Mouse (Mus musculus): ENCODE data around the gene Astn2. TPM values are rescaled to one million over a fixed set of nuclear protein-coding genes. Genes with fewer than 3 reads are reported as not detected.

Gene Astn2
- polyA plus RNA-seq, 1 experiment from 2014 or later: 1.1 TPM

DNA sequence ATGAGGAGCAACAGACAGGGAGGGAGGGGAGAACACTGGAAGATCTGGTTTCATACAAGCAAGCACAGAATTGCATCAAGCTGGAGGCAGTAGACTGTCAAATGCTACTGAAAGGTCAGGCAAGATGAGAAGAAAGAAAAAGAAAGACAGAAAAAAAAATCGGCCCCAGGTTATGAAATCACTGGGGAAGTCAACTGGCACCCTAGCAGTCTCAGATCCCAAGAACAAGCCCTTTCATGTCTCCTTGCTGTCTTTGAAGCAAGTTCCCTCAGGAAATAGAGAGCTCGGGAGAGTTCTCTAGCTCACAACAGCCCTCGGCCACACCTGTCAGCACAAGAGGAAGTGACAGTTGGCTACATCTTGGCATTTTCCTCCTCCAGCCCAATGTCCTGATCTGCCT, 766.2 kb downstream of the Astn2 start:
- no peak for ATAC-seq (ENCODE audit: insufficient number of reproducible peaks, insufficient read depth, low FRiP score, low TSS enrichment, low read depth)
- H3K36me3 ChIP-seq: no peaks in the 10 kb centered on the region
- 40% methylated on average over 3 of the region's 3 CpGs for WGBS
- H3K27ac ChIP-seq: no peak overlapping the region
- H3K4me1 ChIP-seq: no peaks in the 10 kb centered on the region
- H3K4me2 ChIP-seq: no peak overlapping the region
- no peaks in the 10 kb centered on the region for H3K9me3 ChIP-seq
- no peak overlapping the region for H3K4me3 ChIP-seq
- H3K27me3 ChIP-seq: no peaks in the 10 kb centered on the region
- H3K9ac ChIP-seq: no peak overlapping the region

DNA sequence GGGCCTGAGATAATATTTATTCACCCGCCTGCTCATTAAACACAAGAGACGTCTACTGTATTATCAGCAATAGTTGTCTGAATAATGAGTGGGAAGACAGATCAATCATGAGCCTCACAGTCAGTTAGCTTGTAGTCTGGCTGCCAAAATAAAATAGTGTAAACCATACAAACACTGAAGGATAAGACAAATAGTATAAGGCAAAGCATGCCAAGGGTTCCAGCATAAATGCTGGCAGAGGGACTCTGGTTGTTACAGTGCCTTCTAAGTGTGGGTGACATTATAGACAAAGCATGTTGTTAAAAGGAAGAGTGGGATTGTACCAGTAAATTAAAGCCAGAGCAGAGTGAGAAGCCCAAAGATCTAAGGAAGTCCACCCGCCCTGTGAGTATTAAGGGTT, 784.3 kb downstream of the Astn2 start:
- H3K4me2 ChIP-seq: no peak overlapping the region
- H3K4me3 ChIP-seq: no peak overlapping the region
- no peak overlapping the region for H3K9ac ChIP-seq
- no peaks in the 10 kb centered on the region for H3K9me3 ChIP-seq
- H3K4me1 ChIP-seq: no peaks in the 10 kb centered on the region; the same call in 1 of the 2 replicates
- H3K27me3 ChIP-seq: no peaks in the 10 kb centered on the region
- H3K36me3 ChIP-seq: peaks cover 38% of the 10 kb centered on the region
- ATAC-seq (ENCODE audit: insufficient number of reproducible peaks, insufficient read depth, low FRiP score, low TSS enrichment, low read depth): no peak
- no peak overlapping the region for H3K27ac ChIP-seq
- WGBS: 71% methylated on average over 3 of the region's 3 CpGs

DNA sequence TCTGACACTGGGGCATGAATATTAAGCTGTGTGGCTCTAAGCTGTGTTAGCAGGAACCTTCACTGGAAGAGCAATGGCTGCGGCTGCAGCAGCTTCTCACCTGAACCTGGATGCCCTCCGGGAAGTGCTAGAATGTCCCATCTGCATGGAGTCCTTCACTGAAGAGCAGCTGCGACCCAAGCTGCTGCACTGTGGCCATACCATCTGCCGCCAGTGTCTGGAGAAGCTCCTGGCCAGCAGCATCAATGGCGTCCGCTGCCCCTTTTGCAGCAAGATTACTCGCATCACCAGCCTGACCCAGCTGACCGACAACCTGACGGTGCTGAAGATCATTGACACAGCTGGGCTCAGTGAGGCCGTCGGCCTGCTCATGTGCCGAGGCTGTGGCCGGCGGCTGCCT, 791.3 kb downstream of the Astn2 start:
- Histone ChIP-seq H3K27me3 (no peaks in the 10 kb centered on the region), H3K9me3 (no peaks in the 10 kb centered on the region), H3K36me3 (peaks cover 50% of the 10 kb centered on the region), H3K27ac (no peak overlapping the region), H3K4me3 (no peak overlapping the region), H3K9ac (no peak overlapping the region), H3K4me1 (peaks cover 10% of the 10 kb centered on the region), H3K4me2 (no peak overlapping the region)
- no peak for ATAC-seq (ENCODE audit: insufficient number of reproducible peaks, insufficient read depth, low FRiP score, low TSS enrichment, low read depth)
- WGBS: 96% methylated on average over 14 of the region's 14 CpGs

DNA sequence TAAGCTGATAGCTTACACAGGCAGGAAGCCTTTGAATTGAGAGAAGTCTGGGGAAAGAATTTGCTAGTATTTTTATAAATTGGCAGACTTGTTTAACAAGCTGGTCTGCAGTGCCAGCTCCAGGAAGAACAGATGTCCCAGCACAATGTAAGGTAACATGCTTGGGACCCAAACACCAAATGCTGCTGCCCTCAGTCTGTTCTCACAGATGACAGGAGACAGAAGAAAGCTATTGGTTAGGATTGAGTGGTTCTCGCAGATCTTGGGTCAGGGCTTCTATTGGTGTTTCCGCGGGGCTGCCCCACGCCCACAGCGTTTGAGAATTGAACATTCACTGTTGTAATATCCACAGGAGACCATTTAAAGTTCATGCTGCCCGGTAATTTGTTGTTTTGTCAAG, 793.5 kb downstream of the Astn2 start:
- H3K4me3 ChIP-seq: no peak overlapping the region
- no peak overlapping the region for H3K27ac ChIP-seq
- peaks cover 36% of the 10 kb centered on the region for H3K36me3 ChIP-seq
- ATAC-seq (ENCODE audit: insufficient number of reproducible peaks, insufficient read depth, low FRiP score, low TSS enrichment, low read depth): no peak
- H3K9ac ChIP-seq: no peak overlapping the region
- 82% methylated on average over 6 of the region's 6 CpGs for WGBS
- H3K4me1 ChIP-seq: peaks cover 23% of the 10 kb centered on the region
- no peaks in the 10 kb centered on the region for H3K9me3 ChIP-seq
- H3K4me2 ChIP-seq: no peak overlapping the region
- no peaks in the 10 kb centered on the region for H3K27me3 ChIP-seq

DNA sequence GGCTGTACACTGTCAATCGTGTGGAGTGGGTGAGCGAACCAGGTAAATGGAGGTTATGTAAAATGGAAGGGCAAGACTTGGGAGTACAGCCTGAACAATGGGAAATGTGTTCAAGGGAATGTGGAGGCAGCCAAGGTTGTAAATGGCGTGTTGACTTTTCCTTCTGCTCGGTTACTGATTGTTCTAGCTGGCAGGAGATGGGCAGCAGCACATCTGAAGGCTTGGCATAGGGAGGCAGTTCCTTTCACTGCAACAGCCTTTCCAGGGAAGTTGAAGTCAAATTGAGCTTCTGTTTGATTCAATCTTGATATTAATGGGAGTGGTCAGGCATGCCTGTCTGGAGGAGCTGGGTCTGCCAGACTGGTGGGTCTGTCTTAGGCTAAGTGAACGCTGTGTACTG, 794.1 kb downstream of the Astn2 start:
- ATAC-seq (ENCODE audit: insufficient number of reproducible peaks, insufficient read depth, low FRiP score, low TSS enrichment, low read depth): no peak
- no peaks in the 10 kb centered on the region for H3K9me3 ChIP-seq
- H3K4me1 ChIP-seq: peaks cover 28% of the 10 kb centered on the region
- no peak overlapping the region for H3K4me3 ChIP-seq
- peaks cover 31% of the 10 kb centered on the region for H3K36me3 ChIP-seq
- H3K27me3 ChIP-seq: no peaks in the 10 kb centered on the region
- no peak overlapping the region for H3K27ac ChIP-seq
- H3K9ac ChIP-seq: no peak overlapping the region
- WGBS: 84% methylated on average over 5 of the region's 5 CpGs
- no peak overlapping the region for H3K4me2 ChIP-seq

DNA sequence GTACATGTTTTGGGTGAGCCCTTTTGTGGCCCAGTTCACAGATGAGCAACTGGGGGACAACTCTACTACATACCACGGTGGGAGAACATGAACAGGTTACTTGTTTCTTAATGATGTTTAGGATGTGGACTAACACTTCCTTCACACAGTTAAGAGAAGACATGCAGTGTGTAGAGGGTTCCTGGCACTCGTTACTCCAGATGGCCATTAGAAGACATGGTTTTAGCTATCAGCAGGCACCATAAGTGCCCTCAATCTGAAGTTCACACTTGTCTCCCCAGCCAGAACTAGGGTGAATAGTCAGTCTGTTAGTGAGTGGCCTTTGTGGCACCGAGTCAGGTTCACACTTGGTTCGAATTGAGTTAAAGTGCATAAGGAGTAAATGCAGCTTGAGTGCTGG, 796.3 kb downstream of the Astn2 start:
- Histone ChIP-seq H3K4me2 (no peak overlapping the region), H3K36me3 (peaks cover 8% of the 10 kb centered on the region), H3K9me3 (no peaks in the 10 kb centered on the region), H3K27ac (no peak overlapping the region), H3K4me3 (no peak overlapping the region), H3K27me3 (no peaks in the 10 kb centered on the region), H3K4me1 (peaks cover 31% of the 10 kb centered on the region), H3K9ac (no peak overlapping the region)
- ATAC-seq (ENCODE audit: insufficient number of reproducible peaks, insufficient read depth, low FRiP score, low TSS enrichment, low read depth): no peak
- WGBS: 93% methylated on average over 4 of the region's 4 CpGs

DNA sequence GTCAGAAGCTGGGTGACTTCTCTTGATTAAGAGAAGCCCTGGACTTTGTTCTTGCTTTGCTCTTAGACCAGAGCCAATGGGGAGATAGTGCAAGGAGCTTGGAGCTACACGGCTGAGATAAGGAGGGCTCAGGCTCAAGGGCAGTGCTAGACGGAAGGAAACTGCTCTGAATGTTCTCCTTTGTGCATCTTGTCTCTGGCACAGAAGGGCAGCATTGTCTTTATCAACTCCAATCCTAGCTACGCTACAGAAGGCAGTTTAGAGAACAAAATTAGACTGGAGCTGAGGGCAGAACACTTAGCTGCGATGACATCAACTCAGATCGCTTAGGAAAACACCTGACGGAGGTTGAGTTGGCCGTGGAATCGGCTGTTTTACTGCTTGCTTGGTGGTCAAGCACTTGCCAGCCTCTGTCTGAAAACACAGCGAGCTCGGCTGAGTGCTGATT, 797.2 kb downstream of the Astn2 start:
- Histone ChIP-seq H3K9me3 (no peaks in the 10 kb centered on the region), H3K4me2 (peak overlapping the region; percentile 72; the same call in 1 of the 2 replicates), H3K27me3 (no peaks in the 10 kb centered on the region), H3K4me3 (no peak overlapping the region), H3K4me1 (peaks cover 31% of the 10 kb centered on the region), H3K27ac (no peak overlapping the region), H3K36me3 (peaks cover 6% of the 10 kb centered on the region; the same call in 1 of the 2 replicates), H3K9ac (no peak overlapping the region)
- WGBS: 82% methylated on average over 10 of the region's 10 CpGs
- ATAC-seq (ENCODE audit: insufficient number of reproducible peaks, insufficient read depth, low FRiP score, low TSS enrichment, low read depth): no peak

DNA sequence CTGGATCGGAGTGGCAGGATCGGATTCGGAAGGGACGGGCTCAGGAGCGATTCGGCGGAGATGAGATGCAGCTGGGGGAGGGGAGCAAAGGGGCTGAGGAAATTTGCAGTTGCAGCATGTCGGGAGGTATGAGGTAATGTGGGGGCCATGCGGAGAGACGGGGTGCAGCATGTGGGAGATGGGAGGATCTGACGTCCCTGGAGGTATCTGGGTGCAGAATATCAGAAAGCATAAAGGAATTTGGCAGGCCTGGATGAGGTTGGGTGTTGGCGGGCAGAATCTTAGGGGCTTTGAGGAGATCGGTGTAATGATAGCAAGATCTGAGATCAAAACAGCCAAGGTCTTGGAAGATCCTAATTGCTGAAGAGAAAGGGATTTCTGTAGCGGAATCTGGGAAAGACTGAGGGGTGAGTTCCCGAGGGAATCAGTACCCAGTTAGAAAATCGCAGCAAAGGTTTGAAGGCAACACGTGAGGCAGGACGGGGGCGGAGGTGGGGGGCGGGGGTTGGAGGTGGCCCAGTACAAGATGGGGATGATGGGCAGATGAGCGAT, 799.2 kb downstream of the Astn2 start:
- H3K4me2 ChIP-seq: peak overlapping the region; percentile 72
- H3K9me3 ChIP-seq: no peaks in the 10 kb centered on the region
- peaks cover 6% of the 10 kb centered on the region; the same call in 1 of the 2 replicates for H3K36me3 ChIP-seq
- peak overlapping the region; percentile 72 for H3K9ac ChIP-seq
- 1% methylated on average over 21 of the region's 21 CpGs for WGBS
- H3K27me3 ChIP-seq: no peaks in the 10 kb centered on the region
- peak overlapping the region; percentile 59 for H3K4me3 ChIP-seq
- peaks cover 21% of the 10 kb centered on the region for H3K4me1 ChIP-seq
- peak; percentile 83 for ATAC-seq (ENCODE audit: insufficient number of reproducible peaks, insufficient read depth, low FRiP score, low TSS enrichment, low read depth)
- peak overlapping the region; percentile 40; the same call in 1 of the 2 replicates for H3K27ac ChIP-seq

DNA sequence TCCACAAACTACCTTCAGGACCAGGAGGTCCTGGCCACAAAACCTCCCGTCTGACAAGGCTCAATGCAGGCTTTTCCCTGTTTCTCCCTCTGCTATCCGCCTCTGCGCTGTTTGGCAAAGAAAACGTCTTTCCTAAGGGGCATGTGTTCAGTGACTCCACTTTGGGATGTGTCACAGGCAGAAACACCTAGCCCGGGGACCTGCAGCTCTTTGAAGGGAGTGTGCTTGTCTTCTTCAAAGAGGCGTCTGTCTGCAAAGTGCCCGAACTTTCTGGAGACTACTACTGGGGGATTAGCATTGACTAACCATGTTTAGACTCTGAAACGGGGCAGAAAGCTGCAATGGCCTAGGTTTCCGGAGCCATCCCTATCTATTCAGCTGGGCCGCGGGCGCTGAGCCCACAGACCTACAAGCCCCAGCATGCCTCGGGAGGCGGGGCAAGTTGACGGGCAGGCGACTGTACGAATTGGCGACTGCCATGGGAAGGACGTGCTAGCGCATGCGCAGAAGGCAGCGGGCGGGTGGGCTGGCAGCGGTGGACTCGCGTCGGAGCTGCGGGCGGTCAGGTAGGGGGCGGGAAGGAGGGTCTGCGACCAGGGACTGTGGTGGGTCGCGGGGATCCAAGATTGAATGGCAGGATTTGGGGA, 799.8 kb downstream of the Astn2 start, which contains the start of gene Trim32:
Trim32 (plus strand) TSS at position 483 of the 647 bp plus-strand sequence.
- no peaks in the 10 kb centered on the region for H3K27me3 ChIP-seq
- peak within 1 kb of the TSS; percentile 59 for H3K4me3 ChIP-seq
- no peaks in the 10 kb centered on the region for H3K9me3 ChIP-seq
- ATAC-seq (ENCODE audit: insufficient number of reproducible peaks, insufficient read depth, low FRiP score, low TSS enrichment, low read depth): peak; percentile 94
- H3K27ac ChIP-seq: peak within 1 kb of the TSS; percentile 40
- H3K4me1 ChIP-seq: peaks cover 21% of the 10 kb centered on the region
- 2% methylated on average over 33 of the region's 33 CpGs for WGBS
- peak within 1 kb of the TSS; percentile 72 for H3K9ac ChIP-seq
- H3K4me2 ChIP-seq: peak within 1 kb of the TSS; percentile 72
- peaks cover 6% of the 10 kb centered on the region; the same call in 1 of the 2 replicates for H3K36me3 ChIP-seq

DNA sequence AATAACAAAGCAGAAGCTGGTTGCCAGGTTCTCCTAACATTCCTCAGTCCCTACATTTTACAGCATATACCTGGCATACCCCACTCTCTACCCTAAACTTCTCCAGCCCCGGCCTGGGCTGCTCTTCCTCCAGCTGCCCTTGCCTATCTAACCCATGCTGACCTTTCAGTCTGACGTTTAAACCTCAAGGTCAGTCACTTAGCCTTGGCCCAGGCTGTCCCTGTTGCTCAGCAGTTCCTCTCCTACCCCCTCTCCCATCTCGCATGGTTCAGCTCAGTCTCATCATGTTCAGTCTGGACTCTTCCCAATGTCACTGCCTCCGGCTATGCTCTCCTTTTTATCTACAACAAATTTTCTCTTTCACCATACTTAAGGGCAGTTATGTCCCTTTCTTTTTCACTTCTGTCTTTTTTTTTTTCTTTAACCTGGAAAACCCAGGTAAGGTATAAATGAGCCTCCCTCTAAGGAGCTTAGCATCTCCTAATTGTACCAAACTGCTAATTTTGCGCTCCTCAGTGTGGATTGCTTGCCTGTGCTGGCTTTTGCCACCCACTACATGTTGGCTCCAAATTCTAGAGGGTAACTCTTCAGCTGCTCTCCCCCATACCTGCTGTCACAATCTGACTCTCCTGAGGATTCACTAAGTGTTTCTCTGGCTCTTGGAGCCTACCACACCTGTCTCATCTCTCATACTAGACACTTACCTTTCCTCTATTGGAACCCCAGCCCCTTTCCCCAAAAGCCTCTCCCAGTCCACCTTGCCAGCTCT, 809.6 kb downstream of the Astn2 start:
- no peaks in the 10 kb centered on the region for H3K36me3 ChIP-seq
- peaks cover under 1% of the 10 kb centered on the region; the same call in 1 of the 2 replicates for H3K4me1 ChIP-seq
- no peak overlapping the region for H3K27ac ChIP-seq
- no peak overlapping the region for H3K4me2 ChIP-seq
- H3K9me3 ChIP-seq: no peaks in the 10 kb centered on the region
- WGBS: 63% methylated on average over 5 of the region's 5 CpGs
- no peak overlapping the region for H3K9ac ChIP-seq
- H3K27me3 ChIP-seq: no peaks in the 10 kb centered on the region
- H3K4me3 ChIP-seq: no peak overlapping the region
- no peak for ATAC-seq (ENCODE audit: insufficient number of reproducible peaks, insufficient read depth, low FRiP score, low TSS enrichment, low read depth)

DNA sequence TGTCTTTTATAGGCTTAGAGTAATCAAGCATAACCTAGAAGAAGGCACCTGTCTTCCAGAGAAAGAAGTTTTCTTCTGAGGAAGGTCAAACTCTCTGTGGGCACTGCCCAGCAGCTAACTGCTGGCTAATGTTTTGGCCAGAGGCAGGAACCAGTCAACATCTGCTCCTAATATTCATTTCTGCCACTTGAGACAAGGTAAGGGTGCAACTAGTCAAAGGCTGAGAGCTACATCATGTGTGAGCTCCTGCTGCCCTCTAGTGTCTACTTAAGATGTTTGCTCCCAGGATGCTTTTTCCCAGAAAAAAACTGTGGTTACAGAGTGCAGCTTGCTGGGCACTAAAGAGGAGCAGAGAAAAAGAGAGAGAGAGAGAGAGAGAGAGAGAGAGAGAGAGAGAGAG, 814.6 kb downstream of the Astn2 start:
- Histone ChIP-seq H3K9ac (no peak overlapping the region), H3K4me3 (no peak overlapping the region), H3K27ac (no peak overlapping the region), H3K4me2 (no peak overlapping the region), H3K4me1 (peaks cover 3% of the 10 kb centered on the region), H3K27me3 (no peaks in the 10 kb centered on the region), H3K9me3 (no peaks in the 10 kb centered on the region), H3K36me3 (no peaks in the 10 kb centered on the region)
- ATAC-seq (ENCODE audit: insufficient number of reproducible peaks, insufficient read depth, low FRiP score, low TSS enrichment, low read depth): 0 out of 2 replicates have a peak, but pooled peaks have one; percentile 48

Measured in embryonic facial prominence, embryonic 13.5 days (tissue).